Mouse (Mus musculus): ENCODE results near the gene Cep128. TPM values are rescaled to one million over a fixed set of nuclear protein-coding genes. Genes with fewer than 3 reads are reported as not detected.

Gene Cep128
- polyA plus RNA-seq, 1 experiment, result 216 TPM

DNA sequence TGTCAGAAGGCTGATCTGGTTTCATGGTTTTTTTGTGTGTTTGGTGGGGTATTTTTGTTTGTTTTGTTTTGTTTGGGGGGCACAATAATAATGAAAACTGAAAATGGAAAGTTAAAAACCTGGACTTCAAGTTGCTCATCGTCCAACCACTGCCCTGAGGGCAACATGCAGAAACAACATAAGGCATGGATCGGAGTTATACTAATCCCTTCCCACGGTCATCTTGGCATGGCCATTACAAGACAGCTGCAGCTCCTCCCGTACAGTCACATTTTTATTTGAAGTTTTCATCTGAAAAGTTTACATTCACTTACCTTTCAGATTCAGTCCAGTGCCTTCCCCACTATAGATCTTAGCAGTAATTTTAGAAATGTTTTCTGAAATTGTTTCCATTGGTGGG lies 321.5 kb downstream of the Cep128 start:
- no peaks in the 10 kb centered on the region for H3K27me3 ChIP-seq (ENCODE audit: control insufficient read depth, insufficient read depth, low read length)
- H3K4me3 ChIP-seq (ENCODE audit: control insufficient read depth, low read depth, low read length), result no peak overlapping the region
- no peak overlapping the region for H3K27ac ChIP-seq (ENCODE audit: control insufficient read depth, insufficient read depth, low read depth, low read length)
- H3K36me3 ChIP-seq (ENCODE audit: control insufficient read depth, insufficient read depth, low read length), result no peaks in the 10 kb centered on the region
- no peak for TF ChIP-seq CTCF (IDR thresholded peaks at IDR 0.05; ENCODE audit: control insufficient read depth, insufficient read depth, insufficient replicate concordance, low read depth, low read length)
- no peaks in the 10 kb centered on the region for H3K4me1 ChIP-seq (ENCODE audit: control insufficient read depth, insufficient read depth, low read length)

DNA sequence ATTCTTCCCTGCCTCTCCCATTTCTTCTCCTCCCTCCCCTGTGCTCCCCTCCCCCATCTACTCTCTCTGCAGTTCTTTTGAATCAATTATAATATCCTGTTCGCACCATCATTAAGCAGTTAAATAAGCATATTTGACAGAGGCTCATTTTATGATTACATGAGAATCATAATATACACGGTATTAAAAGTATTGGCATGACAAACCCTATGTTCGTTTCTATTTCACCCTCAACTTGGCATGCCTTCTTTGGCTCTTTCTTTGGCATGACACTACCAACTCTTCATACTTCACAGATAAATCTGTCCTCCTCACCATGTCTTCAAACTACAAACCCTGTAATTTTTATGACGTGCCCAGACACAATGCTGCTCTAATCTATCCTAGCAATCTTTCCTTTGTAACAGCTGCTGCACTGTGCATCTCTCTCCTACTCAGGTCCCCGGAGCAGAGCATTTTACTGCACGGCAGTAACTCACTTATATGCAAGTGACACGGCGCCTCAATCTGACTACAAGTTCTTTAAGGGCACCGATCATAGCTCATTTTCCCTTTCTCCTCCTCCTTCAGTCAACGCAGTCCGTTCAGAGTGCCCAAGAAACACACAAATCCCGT lies 324.4 kb downstream of the Cep128 start:
- H3K4me3 ChIP-seq (ENCODE audit: control insufficient read depth, low read depth, low read length), result no peak overlapping the region

DNA sequence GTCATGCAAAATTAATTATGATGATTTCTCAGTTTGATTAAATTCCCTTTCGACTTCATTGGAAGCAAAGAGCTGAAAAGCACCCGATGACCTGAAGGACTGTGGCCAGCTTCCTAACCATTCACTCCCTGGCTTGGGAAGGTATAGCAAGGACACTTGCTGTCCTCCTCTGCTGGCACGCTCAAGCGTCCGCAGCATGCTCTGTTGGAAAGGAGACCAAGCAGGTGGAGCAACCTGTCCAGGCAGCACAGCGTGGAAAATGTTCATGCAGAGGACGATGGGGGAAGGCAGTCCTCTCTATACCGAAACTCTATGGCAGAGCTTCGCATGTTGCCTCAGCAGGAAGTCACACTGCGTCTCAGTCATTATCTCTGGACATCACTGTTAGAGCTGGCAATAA lies 327.3 kb downstream of the Cep128 start:
- Histone ChIP-seq H3K27me3 (ENCODE audit: control insufficient read depth, insufficient read depth, low read length) (no peaks in the 10 kb centered on the region), H3K4me3 (ENCODE audit: control insufficient read depth, low read depth, low read length) (no peak overlapping the region), H3K27ac (ENCODE audit: control insufficient read depth, insufficient read depth, low read depth, low read length) (no peak overlapping the region), H3K4me1 (ENCODE audit: control insufficient read depth, insufficient read depth, low read length) (no peaks in the 10 kb centered on the region), H3K36me3 (ENCODE audit: control insufficient read depth, insufficient read depth, low read length) (no peaks in the 10 kb centered on the region)
- TF ChIP-seq POLR2A (IDR thresholded peaks at IDR 0.05; ENCODE audit: control insufficient read depth, low read depth, low read length), result no peak
- TF ChIP-seq CTCF (IDR thresholded peaks at IDR 0.05; ENCODE audit: control insufficient read depth, insufficient read depth, insufficient replicate concordance, low read depth, low read length), result no peak

More for the DNA sequence above, 324.4 kb downstream of the Cep128 start:
- no peaks in the 10 kb centered on the region for H3K4me1 ChIP-seq (ENCODE audit: control insufficient read depth, insufficient read depth, low read length)
- no peak overlapping the region for H3K27ac ChIP-seq (ENCODE audit: control insufficient read depth, insufficient read depth, low read depth, low read length)
- no peaks in the 10 kb centered on the region for H3K27me3 ChIP-seq (ENCODE audit: control insufficient read depth, insufficient read depth, low read length)
- H3K36me3 ChIP-seq (ENCODE audit: control insufficient read depth, insufficient read depth, low read length), result no peaks in the 10 kb centered on the region
- TF ChIP-seq CTCF (IDR thresholded peaks at IDR 0.05; ENCODE audit: control insufficient read depth, insufficient read depth, insufficient replicate concordance, low read depth, low read length) (no peak), POLR2A (IDR thresholded peaks at IDR 0.05; ENCODE audit: control insufficient read depth, low read depth, low read length) (no peak)

- no peaks in the 10 kb centered on the region for H3K27me3 ChIP-seq (ENCODE audit: control insufficient read depth, insufficient read depth, low read length)
- no peak for TF ChIP-seq CTCF (IDR thresholded peaks at IDR 0.05; ENCODE audit: control insufficient read depth, insufficient read depth, insufficient replicate concordance, low read depth, low read length)
- TF ChIP-seq POLR2A (IDR thresholded peaks at IDR 0.05; ENCODE audit: control insufficient read depth, low read depth, low read length), result no peak
- H3K27ac ChIP-seq (ENCODE audit: control insufficient read depth, insufficient read depth, low read depth, low read length), result no peak overlapping the region
- no peaks in the 10 kb centered on the region for H3K4me1 ChIP-seq (ENCODE audit: control insufficient read depth, insufficient read depth, low read length)
- H3K36me3 ChIP-seq (ENCODE audit: control insufficient read depth, insufficient read depth, low read length), result no peaks in the 10 kb centered on the region
- no peak overlapping the region for H3K4me3 ChIP-seq (ENCODE audit: control insufficient read depth, low read depth, low read length)
These were observed 331.9 kb downstream of the Cep128 start for GRCm38 (mm10) chr12:91052301-91052700.

GRCm38 (mm10) chr12:91050593-91051325 lies 333.4 kb downstream of the Cep128 start:
- Histone ChIP-seq H3K4me1 (ENCODE audit: control insufficient read depth, insufficient read depth, low read length) (no peaks in the 10 kb centered on the region), H3K27ac (ENCODE audit: control insufficient read depth, insufficient read depth, low read depth, low read length) (no peak overlapping the region), H3K36me3 (ENCODE audit: control insufficient read depth, insufficient read depth, low read length) (no peaks in the 10 kb centered on the region), H3K4me3 (ENCODE audit: control insufficient read depth, low read depth, low read length) (no peak overlapping the region), H3K27me3 (ENCODE audit: control insufficient read depth, insufficient read depth, low read length) (no peaks in the 10 kb centered on the region)
- TF ChIP-seq POLR2A (IDR thresholded peaks at IDR 0.05; ENCODE audit: control insufficient read depth, low read depth, low read length) (no peak), CTCF (IDR thresholded peaks at IDR 0.05; ENCODE audit: control insufficient read depth, insufficient read depth, insufficient replicate concordance, low read depth, low read length) (no peak)

GRCm38 (mm10) chr12:91041363-91041762 lies 342.8 kb downstream of the Cep128 start:
- Histone ChIP-seq H3K4me1 (ENCODE audit: control insufficient read depth, insufficient read depth, low read length) (no peaks in the 10 kb centered on the region), H3K27ac (ENCODE audit: control insufficient read depth, insufficient read depth, low read depth, low read length) (no peak overlapping the region), H3K4me3 (ENCODE audit: control insufficient read depth, low read depth, low read length) (no peak overlapping the region), H3K27me3 (ENCODE audit: control insufficient read depth, insufficient read depth, low read length) (no peaks in the 10 kb centered on the region), H3K36me3 (ENCODE audit: control insufficient read depth, insufficient read depth, low read length) (no peaks in the 10 kb centered on the region)
- no peak for TF ChIP-seq POLR2A (IDR thresholded peaks at IDR 0.05; ENCODE audit: control insufficient read depth, low read depth, low read length)
- TF ChIP-seq CTCF (IDR thresholded peaks at IDR 0.05; ENCODE audit: control insufficient read depth, insufficient read depth, insufficient replicate concordance, low read depth, low read length), result no peak

- H3K27ac ChIP-seq (ENCODE audit: control insufficient read depth, insufficient read depth, low read depth, low read length), result no peak overlapping the region
- H3K4me1 ChIP-seq (ENCODE audit: control insufficient read depth, insufficient read depth, low read length), result no peaks in the 10 kb centered on the region
- no peak overlapping the region for H3K4me3 ChIP-seq (ENCODE audit: control insufficient read depth, low read depth, low read length)
- H3K36me3 ChIP-seq (ENCODE audit: control insufficient read depth, insufficient read depth, low read length), result no peaks in the 10 kb centered on the region
- H3K27me3 ChIP-seq (ENCODE audit: control insufficient read depth, insufficient read depth, low read length), result no peaks in the 10 kb centered on the region
- TF ChIP-seq CTCF (IDR thresholded peaks at IDR 0.05; ENCODE audit: control insufficient read depth, insufficient read depth, insufficient replicate concordance, low read depth, low read length), result no peak
- TF ChIP-seq POLR2A (IDR thresholded peaks at IDR 0.05; ENCODE audit: control insufficient read depth, low read depth, low read length), result no peak
These were observed 343.8 kb downstream of the Cep128 start for GRCm38 (mm10) chr12:91040267-91040905.
